Mouse (Mus musculus) CH12F3 (cell line): ENCODE data around the gene Tmem107.

Source experiments
- in situ Hi-C: fragments of 300-500 bp; cut with MboI; formaldehyde crosslinking; loops from 2 replicates; pipeline ENCODE4 v1.14.3; 2020; ENCODE audit warnings: low sequenced_read_pairs

Tmem107 gene

DNA sequence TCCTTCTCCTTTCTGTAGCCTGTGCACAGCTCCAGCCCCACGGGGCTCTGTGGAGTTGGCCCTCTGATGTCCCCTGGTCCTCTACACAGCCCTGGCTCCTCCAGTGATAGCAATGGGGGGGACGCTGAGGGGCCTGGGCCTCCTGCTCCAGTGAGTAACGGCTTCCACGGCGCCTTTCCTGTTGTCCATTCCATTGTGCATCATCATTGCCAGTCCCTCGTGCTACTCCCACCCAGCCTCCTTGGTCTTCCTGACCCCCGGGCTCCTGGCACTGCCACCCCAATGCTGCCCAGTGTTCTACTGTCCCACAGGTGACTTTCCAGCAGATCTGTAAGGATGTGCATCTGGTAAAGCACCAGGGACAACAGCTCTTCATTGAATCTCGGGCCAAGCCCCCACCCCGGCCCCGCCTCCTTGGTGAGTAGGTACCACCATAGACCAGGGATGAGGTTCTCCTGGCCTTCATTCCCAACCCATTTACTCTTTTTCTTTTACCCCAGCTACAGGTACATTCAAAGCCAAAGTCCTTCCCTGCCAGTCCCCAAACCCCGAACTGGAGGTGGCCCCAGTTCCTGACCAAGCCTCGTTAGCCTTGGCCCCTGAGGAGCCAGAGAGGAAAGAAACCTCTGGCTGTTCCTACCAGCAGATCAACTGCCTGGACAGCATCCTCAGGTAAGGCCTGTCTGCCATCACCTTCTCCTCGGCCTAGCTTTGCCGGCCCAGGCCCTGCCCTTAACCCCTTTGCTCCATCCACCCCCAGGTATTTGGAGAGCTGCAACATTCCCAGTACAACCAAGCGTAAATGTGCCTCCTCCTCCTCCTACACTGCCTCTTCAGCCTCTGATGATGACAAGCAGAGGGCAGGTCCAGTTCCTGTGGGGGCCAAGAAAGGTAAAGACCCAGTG, 33.2 kb downstream of the Tmem107 start:
- in situ Hi-C loops: no loop called here

DNA sequence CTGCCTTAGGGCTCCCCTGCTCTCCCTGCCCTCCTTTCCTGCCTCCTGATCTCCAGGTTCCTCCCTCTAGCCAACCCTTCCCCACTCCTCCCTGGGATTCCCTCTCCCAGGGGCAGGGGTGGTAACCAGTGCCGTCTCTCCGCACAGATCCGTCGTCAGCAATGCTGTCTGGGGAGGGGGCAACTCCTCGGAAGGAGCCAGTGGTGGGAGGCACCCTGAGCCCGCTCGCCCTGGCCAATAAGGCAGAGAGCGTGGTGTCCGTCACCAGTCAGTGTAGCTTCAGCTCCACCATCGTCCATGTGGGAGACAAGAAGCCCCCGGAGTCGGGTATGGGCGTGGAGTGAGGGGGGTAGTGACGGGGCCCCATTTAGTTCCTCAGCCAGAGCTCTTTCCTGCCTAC, 33.9 kb downstream of the Tmem107 start:
- in situ Hi-C loops: no loop called here

DNA sequence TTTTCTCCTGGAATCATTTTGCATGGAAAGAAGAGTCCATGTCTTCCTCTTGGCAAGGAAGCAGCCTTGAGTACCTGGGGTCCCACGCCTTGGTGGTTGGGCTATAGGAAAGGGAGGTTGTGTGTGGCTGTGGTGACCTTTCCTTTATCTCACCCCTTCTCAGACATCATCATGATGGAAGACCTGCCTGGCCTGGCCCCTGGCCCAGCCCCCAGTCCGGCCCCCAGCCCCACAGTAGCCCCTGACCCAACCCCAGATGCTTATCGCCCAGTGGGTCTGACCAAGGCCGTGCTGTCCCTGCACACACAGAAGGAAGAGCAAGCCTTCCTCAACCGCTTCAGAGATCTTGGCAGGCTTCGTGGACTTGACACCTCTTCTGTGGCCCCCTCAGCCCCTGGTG, 34.6 kb downstream of the Tmem107 start:
- in situ Hi-C loops: no loop called here

DNA sequence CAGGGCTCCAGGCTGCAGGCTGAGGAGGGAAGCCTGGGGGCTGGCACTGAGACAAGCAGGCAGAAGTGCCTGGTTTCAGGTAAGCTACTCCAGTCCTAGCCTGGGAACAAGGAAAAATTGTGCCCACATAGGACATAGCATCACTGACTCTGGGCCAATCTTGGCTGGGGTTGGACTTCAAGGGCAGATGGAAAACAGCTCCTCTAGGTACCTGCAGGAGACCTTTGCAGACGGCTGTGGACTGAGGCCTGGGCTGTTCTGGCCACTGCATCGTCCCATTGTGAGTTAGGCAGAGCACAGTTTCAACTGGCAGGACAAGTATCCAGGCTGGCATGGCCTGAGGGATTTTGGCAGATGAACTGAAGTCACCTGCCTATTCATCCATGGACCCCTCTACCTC, 35.2 kb downstream of the Tmem107 start:
- in situ Hi-C loops: no loop called here

DNA sequence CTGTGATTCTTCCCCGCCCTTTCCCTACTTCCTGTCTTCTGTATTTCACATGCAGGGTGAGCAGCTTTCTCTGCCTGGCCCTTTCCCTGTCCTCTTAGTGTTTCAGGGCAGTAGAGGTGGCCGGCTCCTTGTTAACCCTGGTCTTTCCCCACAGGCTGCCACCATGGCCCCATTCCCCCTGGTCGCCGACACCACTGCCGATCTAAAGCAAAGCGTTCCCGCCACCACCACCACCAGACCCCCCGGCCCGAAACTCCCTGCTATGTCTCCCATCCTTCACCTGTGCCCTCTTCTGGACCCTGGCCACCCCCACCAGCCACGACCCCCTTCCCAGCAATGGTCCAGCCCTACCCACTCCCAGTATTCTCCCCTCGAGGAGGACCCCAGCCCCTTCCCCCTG, 35.7 kb downstream of the Tmem107 start:
- in situ Hi-C loops: no loop called here

DNA sequence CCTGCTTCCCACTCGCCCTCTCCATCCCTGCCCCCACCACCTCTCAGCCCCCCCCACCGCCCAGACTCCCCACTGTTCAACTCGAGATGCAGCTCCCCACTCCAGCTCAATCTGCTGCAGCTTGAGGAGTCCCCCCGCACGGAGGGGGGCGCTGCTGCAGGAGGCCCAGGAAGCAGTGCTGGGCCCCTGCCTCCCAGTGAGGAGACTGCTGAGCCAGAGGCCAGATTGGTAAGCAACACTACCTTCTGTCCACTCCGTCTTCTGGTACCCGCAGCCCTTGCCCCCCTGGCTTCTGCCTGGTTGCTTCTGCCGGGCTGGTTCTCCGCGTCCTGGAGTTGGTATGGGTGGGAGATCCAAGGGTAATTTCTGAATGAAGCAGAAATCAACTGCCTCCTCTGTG, 36.2 kb downstream of the Tmem107 start:
- in situ Hi-C loops: no loop called here

DNA sequence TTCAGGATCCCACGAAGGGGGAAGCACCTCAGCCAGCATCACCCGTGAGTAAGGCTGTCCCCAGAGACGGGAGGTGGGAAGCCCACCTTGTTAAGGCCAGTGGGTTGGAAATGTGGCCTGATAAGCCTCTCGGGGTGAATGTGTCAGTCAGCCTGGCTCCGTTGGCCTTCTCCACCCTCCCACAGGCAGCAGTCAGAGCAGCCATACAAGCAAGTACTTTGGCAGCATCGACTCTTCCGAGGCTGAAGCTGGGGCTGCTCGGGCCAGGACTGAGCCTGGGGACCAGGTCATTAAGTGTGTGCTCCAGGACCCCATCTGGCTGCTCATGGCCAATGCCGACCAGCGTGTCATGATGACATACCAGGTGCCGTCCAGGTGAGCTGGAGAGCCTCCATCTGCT, 37.1 kb downstream of the Tmem107 start:
- in situ Hi-C loops: no loop called here

DNA sequence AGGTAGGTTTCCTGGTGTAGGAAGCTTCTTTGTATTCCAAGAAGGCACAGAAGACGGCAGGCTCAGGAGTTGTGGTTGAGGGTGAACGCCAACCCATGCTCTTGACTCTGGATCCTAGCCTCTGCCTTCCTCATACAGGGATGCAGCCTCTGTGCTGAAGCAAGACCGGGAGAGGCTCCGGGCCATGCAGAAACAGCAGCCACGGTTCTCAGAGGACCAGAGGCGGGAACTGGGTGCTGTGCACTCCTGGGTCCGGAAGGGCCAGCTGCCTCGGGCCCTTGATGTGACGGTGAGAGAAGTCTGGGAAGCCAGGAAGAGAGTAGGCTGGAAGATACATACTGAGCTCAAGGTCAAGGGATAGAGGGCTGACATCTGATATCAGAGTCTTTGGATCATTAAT, 37.6 kb downstream of the Tmem107 start:
- in situ Hi-C loops: no loop called here

DNA sequence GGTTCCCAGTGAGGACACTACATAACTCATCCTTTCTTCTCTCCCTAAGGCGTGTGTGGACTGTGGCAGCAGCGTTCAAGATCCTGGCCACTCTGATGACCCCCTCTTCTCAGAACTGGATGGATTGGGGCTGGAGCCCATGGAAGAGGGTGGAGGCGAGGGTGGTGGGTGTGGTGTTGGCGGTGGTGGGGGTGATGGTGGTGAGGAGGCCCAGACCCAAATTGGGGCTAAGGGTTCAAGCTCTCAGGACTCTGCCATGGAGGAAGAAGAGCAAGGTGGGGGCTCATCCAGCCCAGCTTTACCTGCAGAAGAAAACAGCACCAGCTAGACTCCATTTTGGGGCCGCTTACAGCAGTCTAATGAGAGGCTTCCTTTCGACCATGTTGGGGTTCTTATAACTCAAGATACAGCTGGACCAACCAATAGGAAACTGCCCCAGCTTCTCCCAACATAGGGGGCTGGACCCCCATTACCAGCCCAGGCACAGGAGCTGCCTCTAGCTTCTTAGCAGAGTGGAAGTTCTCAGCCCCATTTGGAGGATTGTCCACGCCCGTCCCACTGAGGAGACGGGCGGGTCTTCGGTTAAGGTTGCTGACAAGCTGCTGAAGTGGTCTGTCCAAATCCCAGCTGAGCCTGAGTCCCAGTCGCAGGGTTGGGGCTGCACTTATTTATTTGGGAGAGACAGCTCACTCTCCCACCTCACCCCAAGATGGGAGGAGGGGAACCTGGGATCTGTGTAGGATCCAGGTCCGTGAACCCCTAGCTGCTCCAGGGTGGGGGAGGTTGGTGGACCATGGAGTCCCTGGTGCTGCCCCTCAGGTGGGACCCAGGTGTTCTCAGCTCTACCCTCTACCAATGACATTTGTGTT, 38.7 kb downstream of the Tmem107 start:
- in situ Hi-C loops: no loop called here

DNA sequence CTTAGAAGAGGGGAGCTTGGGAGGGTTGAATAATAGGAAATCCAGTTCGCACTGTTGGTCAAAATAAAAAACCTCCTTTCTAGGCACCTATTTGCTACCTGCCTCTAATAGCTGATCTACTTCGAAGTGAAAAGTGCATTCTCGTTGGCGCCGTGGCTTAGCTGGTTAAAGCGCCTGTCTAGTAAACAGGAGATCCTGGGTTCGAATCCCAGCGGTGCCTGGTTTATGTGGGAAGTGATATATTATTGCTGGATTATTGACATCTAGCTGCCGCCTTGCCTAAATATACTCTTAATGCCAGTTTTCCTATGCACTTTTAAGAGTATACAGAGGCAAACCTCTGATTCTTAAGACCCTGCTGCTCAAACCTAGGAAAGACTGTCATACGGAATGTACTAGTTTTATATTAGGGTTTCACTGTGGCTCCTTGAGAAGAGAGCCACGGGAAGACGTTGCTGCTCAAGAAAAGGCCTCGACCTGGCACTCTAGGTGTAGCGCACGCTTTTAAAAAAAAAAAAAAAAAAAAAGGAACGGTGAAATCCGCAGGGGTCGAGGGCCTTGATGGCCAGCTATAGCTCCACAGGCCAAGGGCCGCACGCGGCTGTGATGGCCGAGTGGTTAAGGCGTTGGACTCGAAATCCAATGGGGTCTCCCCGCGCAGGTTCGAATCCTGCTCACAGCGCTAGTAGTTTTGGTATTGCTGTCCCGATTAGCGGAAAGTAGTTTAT, 39.9 kb downstream of the Tmem107 start:
- in situ Hi-C loops: no loop called here

DNA sequence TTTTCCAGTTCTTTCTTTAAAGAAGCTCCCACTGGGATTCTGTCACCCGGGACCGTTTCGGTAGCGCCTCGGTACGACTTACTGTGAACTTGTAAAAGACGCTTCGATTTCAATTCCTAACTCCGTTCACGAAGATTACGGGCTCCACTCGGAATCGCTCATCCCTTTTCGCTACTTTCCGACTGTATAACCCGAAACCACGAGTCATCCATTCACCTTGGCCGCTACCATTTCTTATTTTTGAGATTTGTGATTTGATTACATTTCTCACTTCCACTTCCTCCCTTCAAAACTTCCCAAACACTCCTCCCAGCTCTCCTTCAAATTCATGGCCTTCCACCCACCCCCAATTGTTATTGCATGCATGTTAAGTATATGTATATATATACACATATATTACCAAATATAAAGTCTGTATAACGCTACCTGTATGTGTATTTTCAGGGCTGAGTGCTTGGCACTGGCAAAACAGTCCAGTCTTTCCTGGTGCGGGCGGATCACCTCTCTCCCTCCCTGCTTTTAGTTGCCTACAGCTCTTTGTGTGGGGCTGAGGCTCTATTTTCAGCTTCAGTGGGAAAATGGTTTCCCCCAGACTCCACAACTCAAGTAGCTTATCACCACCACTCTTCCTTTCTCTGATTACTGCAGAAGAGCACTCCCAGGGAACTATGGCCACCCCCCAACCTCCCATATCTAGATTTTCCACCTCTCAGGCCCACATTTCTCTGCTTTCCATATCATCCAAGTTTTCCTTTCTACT, 40.6 kb downstream of the Tmem107 start:
- in situ Hi-C loops: no loop called here

DNA sequence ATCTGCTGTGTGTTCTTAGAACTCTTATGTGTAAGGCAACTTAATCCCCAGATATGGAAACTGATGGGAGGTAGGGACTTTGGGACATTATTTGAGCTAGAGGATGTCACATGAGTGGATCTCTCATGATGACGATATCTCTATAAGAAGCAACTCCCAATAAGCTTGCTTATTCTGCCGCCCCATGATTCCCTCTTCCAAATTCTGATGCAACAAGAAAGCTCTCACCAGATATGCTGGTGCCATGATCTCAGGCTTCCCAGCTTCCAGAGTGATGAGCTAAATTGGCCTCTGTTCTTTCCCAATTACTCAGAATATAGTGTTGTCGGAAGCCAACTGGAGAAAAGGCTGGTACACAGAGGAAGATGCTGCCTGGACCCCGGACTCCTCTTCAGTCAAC, 41.3 kb downstream of the Tmem107 start:
- in situ Hi-C loops: no loop called here

DNA sequence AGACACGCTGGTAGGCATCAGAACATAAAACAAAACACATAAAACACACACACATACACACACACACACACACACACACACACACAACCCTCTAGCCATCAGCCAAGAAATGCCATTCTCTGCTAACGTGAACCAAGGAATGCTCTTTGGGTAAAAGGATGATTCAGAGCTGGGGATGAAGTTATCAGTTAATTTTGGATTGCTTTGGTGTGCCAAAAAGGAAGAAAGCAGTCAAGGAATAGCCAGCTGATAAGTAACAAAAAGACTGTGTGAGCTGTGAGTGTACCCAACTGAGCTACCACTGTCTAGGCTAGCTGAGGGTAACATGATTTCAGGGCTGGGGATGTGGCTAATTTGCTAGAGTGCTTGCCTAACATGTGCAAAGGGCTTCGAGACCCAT, 43.4 kb downstream of the Tmem107 start:
- in situ Hi-C loops: no loop called here

DNA sequence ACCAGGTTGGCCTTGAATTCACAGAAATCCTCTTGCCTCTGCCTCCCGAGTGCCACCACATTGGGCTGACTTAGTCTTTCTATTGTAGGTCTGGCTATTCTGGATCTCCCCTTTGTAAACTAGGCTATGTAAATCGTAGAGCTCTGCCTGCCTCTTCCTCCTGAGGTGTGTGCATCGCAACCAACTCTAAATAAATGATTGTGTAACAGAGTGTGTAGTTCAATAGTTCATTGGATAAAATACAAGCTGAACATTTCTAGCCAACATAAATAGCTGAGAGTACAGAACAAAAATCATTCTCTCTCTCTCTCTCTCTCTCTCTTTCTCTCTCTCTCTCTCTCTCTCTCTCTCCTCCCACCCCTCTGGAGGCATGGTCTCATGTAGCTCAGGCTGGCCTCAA, 44.0 kb downstream of the Tmem107 start:
- in situ Hi-C loops: no loop called here

DNA sequence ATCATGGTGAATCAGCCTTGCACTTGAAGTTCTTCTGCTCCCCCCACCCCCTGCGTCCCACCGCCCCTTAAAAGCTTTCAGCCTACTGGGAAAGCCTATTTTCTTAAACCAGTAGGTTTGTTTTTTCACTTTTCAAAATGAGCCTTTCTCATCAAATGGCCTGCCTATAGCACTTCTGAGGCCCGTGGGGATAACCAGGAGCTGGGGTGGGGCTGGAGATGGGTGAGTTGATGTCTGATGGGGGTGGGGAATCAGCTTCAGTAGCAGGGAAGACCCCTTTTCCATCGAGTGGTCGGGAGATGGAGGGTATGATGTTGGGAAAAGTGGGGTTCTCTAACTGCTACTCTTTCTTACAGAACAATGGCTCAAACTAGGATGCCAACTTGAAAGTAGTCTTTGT, 46.2 kb downstream of the Tmem107 start:
- in situ Hi-C loops: no loop called here

DNA sequence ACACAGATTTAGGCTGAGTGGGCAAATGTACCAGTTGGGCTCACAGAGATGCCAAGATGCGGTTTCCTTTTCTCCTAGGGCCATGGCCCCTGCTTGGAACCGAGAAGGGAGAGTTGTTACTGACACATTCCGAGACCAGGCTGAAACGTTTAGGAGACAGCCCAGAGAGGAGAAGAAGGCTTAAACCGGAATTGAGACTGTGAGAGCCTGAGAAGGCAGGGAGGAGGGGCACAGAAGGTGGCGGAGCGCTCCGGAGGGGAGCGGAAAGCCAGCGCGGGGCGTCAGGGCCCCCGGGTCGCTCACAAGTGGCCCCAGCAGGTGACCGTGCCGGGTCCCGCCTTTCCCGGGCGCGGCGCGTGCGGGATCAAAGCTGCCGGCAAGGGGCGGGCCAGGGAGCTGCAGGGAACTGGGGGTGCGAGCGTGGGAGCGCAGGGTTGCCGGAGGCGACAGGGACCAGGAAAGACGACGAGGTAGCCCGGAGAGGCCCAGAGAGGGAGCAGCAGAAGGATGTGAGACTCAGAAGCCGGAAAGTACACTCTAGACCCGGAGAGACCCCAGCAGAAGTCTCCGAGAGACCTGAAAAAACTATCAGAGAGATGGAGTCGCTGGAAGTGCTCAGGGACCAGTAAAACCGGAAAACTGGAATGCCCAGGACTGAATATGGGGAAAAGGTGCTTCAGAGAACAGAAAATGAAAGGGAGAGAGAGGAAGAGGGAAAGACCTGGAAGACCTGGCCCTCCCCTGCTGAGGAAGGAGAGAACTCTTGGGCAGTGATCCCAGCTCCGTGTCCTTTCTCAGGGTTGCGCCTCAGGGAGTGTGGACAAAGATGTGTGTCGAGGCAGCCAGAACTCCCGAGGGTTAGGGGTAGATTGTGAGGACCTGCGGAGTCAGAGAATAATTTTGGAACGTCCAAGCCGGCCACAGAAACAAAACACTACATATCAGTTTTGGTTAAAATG, 47.4 kb downstream of the Tmem107 start:
- in situ Hi-C loops: no loop called here

DNA sequence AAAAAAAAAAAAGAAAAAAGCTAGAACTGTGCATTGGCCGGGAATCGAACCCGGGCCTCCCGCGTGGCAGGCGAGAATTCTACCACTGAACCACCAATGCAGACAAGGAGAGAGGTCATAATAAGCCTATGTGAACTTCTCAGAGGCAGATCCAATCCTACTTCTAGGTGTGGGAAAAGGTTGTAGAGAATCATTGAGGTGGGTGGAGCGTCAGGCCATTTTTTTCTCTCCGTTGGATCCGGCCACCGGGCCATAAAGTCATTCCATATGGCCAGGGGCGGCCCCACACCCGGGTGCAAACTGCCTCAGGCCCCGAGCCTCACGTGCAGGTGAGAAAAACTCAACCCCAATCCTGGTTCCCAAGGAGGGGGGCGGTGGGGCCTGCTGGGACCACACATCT, 48.2 kb downstream of the Tmem107 start:
- in situ Hi-C loops: no loop called here

DNA sequence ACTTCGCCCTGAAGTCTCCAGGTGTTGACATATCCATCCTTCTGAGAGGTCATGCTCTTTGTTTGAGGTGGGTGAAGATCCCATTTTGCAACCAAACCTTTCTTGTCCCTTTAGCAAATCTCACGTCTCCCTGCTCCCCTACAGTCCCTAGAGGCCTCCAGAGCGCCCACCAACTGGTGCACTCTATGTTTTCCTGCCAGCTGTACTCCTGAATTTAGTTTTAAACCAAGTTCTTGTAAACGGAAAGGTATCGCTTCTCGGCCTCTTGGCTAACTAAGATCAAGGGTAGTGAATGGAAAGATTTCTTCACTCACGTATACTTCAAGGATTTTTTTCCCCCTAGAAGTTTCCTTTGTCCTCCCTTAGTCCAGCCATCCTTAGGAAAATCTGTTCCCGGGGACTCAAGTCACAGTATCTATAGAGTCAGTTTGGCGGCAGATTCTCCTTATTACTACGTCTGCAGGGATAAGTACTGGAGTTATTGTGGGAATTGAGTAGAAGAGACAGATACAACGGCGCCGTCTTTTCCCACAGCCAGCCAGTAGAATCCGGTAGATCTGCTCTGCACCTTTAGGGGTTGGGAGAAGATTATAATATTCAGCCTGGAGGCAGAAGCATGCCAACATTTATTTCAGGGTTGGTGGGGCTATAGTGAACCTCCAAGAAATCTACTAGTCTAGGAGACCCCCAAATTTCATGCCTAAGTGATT, 49.0 kb downstream of the Tmem107 start:
- in situ Hi-C loops: no loop called here
